ENCODE assay signal across 8 mouse cellular contexts in genomic region chr14:92907623-92908045, GRCm38 (mm10).
DNase-seq lines count a peak whose midpoint lies in the region; ATAC-seq and TF ChIP-seq lines count a peak whose summit lies in the region.

No protein-coding gene starts in this region.

- TF ChIP-seq POLR2A in heart, adult 2 months (IDR thresholded peaks at IDR 0.05; ENCODE audit: insufficient read depth, low read depth, low read length), result no peak

- H3K9me3 ChIP-seq in forebrain, embryonic 13.5 days (replicated peaks), result no peaks in the 10 kb centered on the region
- no peaks in the 10 kb centered on the region for H3K9me3 ChIP-seq in hindbrain, embryonic 16.5 days (ENCODE audit: control insufficient read depth, low read length)
- H3K9me3 ChIP-seq in midbrain, embryonic 16.5 days (replicated peaks; ENCODE audit: control insufficient read depth, low read length, poor library complexity, severe bottlenecking), result no peaks in the 10 kb centered on the region

- H3K4me2 ChIP-seq in forebrain, embryonic 13.5 days, result no peak overlapping the region
- no peak overlapping the region for H3K4me2 ChIP-seq in hindbrain, embryonic 16.5 days (ENCODE audit: low read length)
- H3K4me2 ChIP-seq in midbrain, embryonic 16.5 days (ENCODE audit: low read length), result no peak overlapping the region

- 59% methylated on average over 6 of the region's 6 CpGs for WGBS in heart, adult 2 months
- 39% methylated on average over 6 of the region's 6 CpGs for WGBS in forebrain, embryonic 13.5 days
- 42% methylated on average over 6 of the region's 6 CpGs for WGBS in hindbrain, embryonic 16.5 days
- 37% methylated on average over 6 of the region's 6 CpGs for WGBS in midbrain, embryonic 16.5 days

- no peak overlapping the region for H3K27ac ChIP-seq in heart, adult 2 months
- no peak overlapping the region for H3K27ac ChIP-seq in forebrain, embryonic 13.5 days
- no peak overlapping the region for H3K27ac ChIP-seq in hindbrain, embryonic 16.5 days (ENCODE audit: low read depth, low read length)
- no peak overlapping the region for H3K27ac ChIP-seq in midbrain, embryonic 16.5 days (ENCODE audit: low read length)

- H3K4me1 ChIP-seq in heart, adult 2 months (ENCODE audit: control insufficient read depth, insufficient read depth, low read length), result no peaks in the 10 kb centered on the region
- H3K4me1 ChIP-seq in forebrain, embryonic 13.5 days, result peaks cover 4% of the 10 kb centered on the region; the same call in 1 of the 2 replicates
- no peaks in the 10 kb centered on the region for H3K4me1 ChIP-seq in hindbrain, embryonic 16.5 days (ENCODE audit: control insufficient read depth, insufficient read depth, low read depth, low read length)
- H3K4me1 ChIP-seq in midbrain, embryonic 16.5 days (ENCODE audit: control insufficient read depth, insufficient read depth, low read length), result peaks cover 3% of the 10 kb centered on the region; the same call in 1 of the 2 replicates

- no peaks in the 10 kb centered on the region for H3K27me3 ChIP-seq in heart, adult 2 months (ENCODE audit: control insufficient read depth, insufficient read depth, low read length)
- no peaks in the 10 kb centered on the region for H3K27me3 ChIP-seq in forebrain, embryonic 13.5 days
- no peaks in the 10 kb centered on the region for H3K27me3 ChIP-seq in hindbrain, embryonic 16.5 days (replicated peaks; ENCODE audit: control insufficient read depth, insufficient read depth, low read length)
- H3K27me3 ChIP-seq in midbrain, embryonic 16.5 days (ENCODE audit: control insufficient read depth, insufficient read depth, low read depth, low read length), result no peaks in the 10 kb centered on the region

- H3K36me3 ChIP-seq in heart, adult 2 months (ENCODE audit: control insufficient read depth, insufficient read depth, low read length), result no peaks in the 10 kb centered on the region
- no peaks in the 10 kb centered on the region for H3K36me3 ChIP-seq in forebrain, embryonic 13.5 days (ENCODE audit: poor library complexity, severe bottlenecking)
- no peaks in the 10 kb centered on the region for H3K36me3 ChIP-seq in hindbrain, embryonic 16.5 days (ENCODE audit: control insufficient read depth, insufficient read depth, low read length)
- no peaks in the 10 kb centered on the region for H3K36me3 ChIP-seq in midbrain, embryonic 16.5 days (ENCODE audit: control insufficient read depth, insufficient read depth, low read length)

- no peak overlapping the region for H3K9ac ChIP-seq in heart, adult 2 months (ENCODE audit: low read depth, low read length)
- no peak overlapping the region for H3K9ac ChIP-seq in forebrain, embryonic 13.5 days
- no peak overlapping the region for H3K9ac ChIP-seq in hindbrain, embryonic 16.5 days (ENCODE audit: low read depth, low read length)
- H3K9ac ChIP-seq in midbrain, embryonic 16.5 days (ENCODE audit: low read depth, low read length), result no peak overlapping the region

- H3K4me3 ChIP-seq in heart, adult 2 months, result no peak overlapping the region
- no peak overlapping the region for H3K4me3 ChIP-seq in forebrain, embryonic 13.5 days
- H3K4me3 ChIP-seq in hindbrain, embryonic 16.5 days (ENCODE audit: low read length), result no peak overlapping the region
- H3K4me3 ChIP-seq in midbrain, embryonic 16.5 days (ENCODE audit: low read depth, low read length), result no peak overlapping the region

- peak; percentile 97 for ATAC-seq in forebrain, embryonic 13.5 days
- peak; percentile 84 for ATAC-seq in hindbrain, embryonic 16.5 days
- peak; percentile 94 for ATAC-seq in midbrain, embryonic 16.5 days
- ATAC-seq in cerebellum, adult (ENCODE audit: insufficient number of reproducible peaks, low FRiP score, low TSS enrichment), result no peak

- H3K79me2 ChIP-seq in heart, adult 2 months (replicated peaks; ENCODE audit: control insufficient read depth, insufficient read depth, low read length), result no peaks in the 10 kb centered on the region

- intact Hi-C loops in heart, adult 2 months (cut with DNase I), result no loop called here

- TF ChIP-seq EP300 in heart, adult 2 months (IDR thresholded peaks at IDR 0.05; ENCODE audit: insufficient read depth, low read depth, low read length), result no peak

- no peak for TF ChIP-seq CTCF in heart, adult 2 months (IDR thresholded peaks at IDR 0.05)

- peak; percentile 15 for DNase-seq in heart, postnatal 4 days
- DNase-seq in heart, adult 2 months, result no peak
- DNase-seq in kidney, adult 18-20 months, result no peak
- DNase-seq in kidney, adult 11 months, result no peak
